Mouse (Mus musculus): ENCODE results near the gene Phactr2.

DNA sequence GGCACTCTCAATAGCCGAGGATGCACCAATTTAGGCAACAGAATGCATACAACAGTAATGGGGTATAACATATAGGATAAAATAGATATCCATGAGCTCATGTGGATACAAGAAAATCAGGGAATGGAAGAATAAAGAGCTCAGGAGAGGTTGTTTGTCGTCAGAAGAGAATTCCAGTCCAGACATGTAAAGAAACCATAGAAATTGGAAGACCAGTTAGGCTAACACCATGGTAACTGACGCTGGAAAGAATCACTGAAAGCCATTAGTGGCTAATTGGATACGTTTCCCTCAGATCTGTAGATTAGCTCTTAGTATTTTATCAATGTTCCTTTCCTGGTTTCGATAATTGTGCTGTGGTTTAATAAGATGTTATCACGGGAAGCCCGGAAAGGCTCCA lies 41.2 kb downstream of the Phactr2 start:
- TF ChIP-seq EP300 (IDR thresholded peaks at IDR 0.05; ENCODE audit: insufficient read depth, low read depth, low read length): no peak
- TF ChIP-seq POLR2A (IDR thresholded peaks at IDR 0.05; ENCODE audit: insufficient read depth, low read length): no peak

Measured in ES-Bruce4 (cell line).